ENCODE assay signal across 16 mouse cellular contexts in the genomic region with DNA sequence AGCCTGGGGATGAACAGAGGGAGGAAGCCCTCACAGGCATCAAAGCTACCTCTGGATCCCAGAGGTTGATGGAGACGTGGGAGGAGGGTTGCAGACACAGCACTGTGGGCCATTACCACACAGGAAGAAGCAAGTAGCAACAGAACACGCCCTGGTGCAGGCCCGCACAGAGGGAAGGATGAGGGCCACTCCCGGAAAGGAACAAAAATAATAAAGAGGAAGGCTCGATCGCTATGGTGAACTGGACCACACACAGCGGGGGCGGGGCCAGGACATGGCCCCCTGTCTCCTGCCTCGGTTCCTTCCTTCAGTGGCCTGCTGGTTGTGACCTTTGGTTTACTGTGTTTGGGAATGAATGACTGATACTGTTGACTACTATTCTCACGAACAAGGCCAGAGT. TPM values are rescaled to one million over a fixed set of nuclear protein-coding genes. Genes with fewer than 3 reads are reported as not detected.
"Had no signal": no experiment of that assay in that cellular context is flagged by ENCODE, and none has a peak within 500 bp of the region (broad histone marks: within the 10 kb centered on the region; RNA-seq: fewer than 3 reads in every experiment).

No protein-coding gene starts in this region.

- H3K4me1 ChIP-seq: limb, embryonic 12.5 days; lung, embryonic 15.5 days; neural tube, embryonic 12.5 days had no signal

- H3K4me2 ChIP-seq: limb, embryonic 12.5 days; liver, embryonic 13.5 days; lung, embryonic 15.5 days; neural tube, embryonic 12.5 days had no signal

- H3K9me3 ChIP-seq: limb, embryonic 12.5 days; liver, embryonic 13.5 days; lung, embryonic 15.5 days; midbrain, embryonic 10.5 days; neural tube, embryonic 12.5 days had no signal

- H3K4me3 ChIP-seq: limb, embryonic 12.5 days; liver, embryonic 13.5 days; lung, embryonic 15.5 days; midbrain, embryonic 10.5 days; neural tube, embryonic 12.5 days had no signal

- ATAC-seq: liver, postnatal 0 days had no signal

- H3K9ac ChIP-seq: limb, embryonic 12.5 days; liver, embryonic 13.5 days; liver, postnatal 0 days; lung, embryonic 15.5 days; neural tube, embryonic 12.5 days had no signal

- DNase-seq: kidney, postnatal 36 days; layer of hippocampus, adult 9-11 months; layer of hippocampus, postnatal 36 days; liver; liver, embryonic 13.5 days; liver, postnatal 0 days; midbrain, embryonic 14.5 days; retina, postnatal 1 day; thymus, postnatal 36 days had no signal

- H3K27ac ChIP-seq: kidney, postnatal 0 days; limb, embryonic 12.5 days; liver, embryonic 13.5 days; lung, embryonic 15.5 days; midbrain, embryonic 10.5 days; neural tube, embryonic 12.5 days had no signal

- H3K27me3 ChIP-seq: limb, embryonic 12.5 days; liver, embryonic 13.5 days; lung, embryonic 15.5 days; neural tube, embryonic 12.5 days had no signal

RNA-seq across cellular contexts. Expression of gene Ptcra, which starts 36.2 kb away (rescaled TPM):
- total RNA-seq: left cerebral cortex, postnatal 25 days had no signal
- polyA plus RNA-seq: small intestine, adult 2 months had no signal
